Mouse (Mus musculus): ENCODE measurements around the gene Pcgf6. TPM values are rescaled to one million over a fixed set of nuclear protein-coding genes. Genes with fewer than 3 reads are reported as not detected.

Pcgf6 gene
- polyA plus RNA-seq, 1 experiment from 2014 or later = 24.9 TPM

- TF ChIP-seq CTCF (IDR thresholded peaks at IDR 0.05) = no peak
- ChIA-PET POLR2A (no interaction called here), CTCF (interaction anchor here (0.6 kb wide), 1 partner anchor 444 kb away, joined by 3 read pairs; no protein-coding TSS in a partner anchor)
- no peak for ATAC-seq
- no peaks in the 10 kb centered on the region for H3K27me3 ChIP-seq
- in situ Hi-C loops (cut with MboI; ENCODE audit: low pct_unique_long_range_greater_than_20kb) = no loop called here
- no peak for DNase-seq (ENCODE audit: low read depth, low spot score)
These were observed 18.9 kb downstream of the Pcgf6 start for GRCm38 (mm10) chr19:47031770-47032169.

- TF ChIP-seq CTCF (IDR thresholded peaks at IDR 0.05) = no peak
- no peaks in the 10 kb centered on the region for H3K27me3 ChIP-seq
- no peak for ATAC-seq
- no peak for DNase-seq (ENCODE audit: low read depth, low spot score)
- in situ Hi-C loops (cut with MboI; ENCODE audit: low pct_unique_long_range_greater_than_20kb) = no loop called here
- CTCF ChIA-PET = no interaction called here
- POLR2A ChIA-PET = interaction anchor here (1.2 kb wide), 1 partner anchor 10 kb away, joined by 4 read pairs; no protein-coding TSS in a partner anchor
These were observed 20.9 kb downstream of the Pcgf6 start for GRCm38 (mm10) chr19:47029796-47030195.

- DNase-seq (ENCODE audit: low read depth, low spot score) (no peak), ATAC-seq (no peak)
- ChIA-PET POLR2A (no interaction called here), CTCF (interaction anchor here (1.1 kb wide), 1 partner anchor 9 kb away, joined by 3 read pairs; no protein-coding TSS in a partner anchor)
- in situ Hi-C loops (cut with MboI; ENCODE audit: low pct_unique_long_range_greater_than_20kb) = no loop called here
- TF ChIP-seq CTCF (IDR thresholded peaks at IDR 0.05) = peak; percentile 28
- H3K27me3 ChIP-seq = peaks cover 5% of the 10 kb centered on the region
These were observed 24.2 kb downstream of the Pcgf6 start for GRCm38 (mm10) chr19:47026513-47026912.

- in situ Hi-C loops (cut with MboI; ENCODE audit: low pct_unique_long_range_greater_than_20kb) = no loop called here
- H3K27me3 ChIP-seq = peaks cover 6% of the 10 kb centered on the region
- DNase-seq (ENCODE audit: low read depth, low spot score) (no peak), ATAC-seq (no peak)
- TF ChIP-seq CTCF (IDR thresholded peaks at IDR 0.05) = no peak
- CTCF ChIA-PET = interaction anchor here (1.2 kb wide), 1 partner anchor 19 kb away, joined by 3 read pairs; no protein-coding TSS in a partner anchor
- POLR2A ChIA-PET = no interaction called here
These were observed 25.8 kb downstream of the Pcgf6 start for GRCm38 (mm10) chr19:47024954-47025353.

- in situ Hi-C loops (cut with MboI; ENCODE audit: low pct_unique_long_range_greater_than_20kb) = no loop called here
- ChIA-PET CTCF (no interaction called here), POLR2A (interaction anchor here (0.5 kb wide), 1 partner anchor 13 kb away, joined by 5 read pairs; no protein-coding TSS in a partner anchor)
- no peak for TF ChIP-seq CTCF (IDR thresholded peaks at IDR 0.05)
- H3K27me3 ChIP-seq = peaks cover 19% of the 10 kb centered on the region
- no peak for ATAC-seq
- no peak for DNase-seq (ENCODE audit: low read depth, low spot score)
These were observed 27.2 kb downstream of the Pcgf6 start for GRCm38 (mm10) chr19:47023546-47023945.

- TF ChIP-seq CTCF (IDR thresholded peaks at IDR 0.05) = no peak
- in situ Hi-C loops (cut with MboI; ENCODE audit: low pct_unique_long_range_greater_than_20kb) = no loop called here
- ChIA-PET CTCF (no interaction called here), POLR2A (no interaction called here)
- ATAC-seq = no peak
- H3K27me3 ChIP-seq = peaks cover 28% of the 10 kb centered on the region
- no peak for DNase-seq (ENCODE audit: low read depth, low spot score)
These were observed 28.0 kb downstream of the Pcgf6 start for GRCm38 (mm10) chr19:47022709-47023108.

- ChIA-PET POLR2A (no interaction called here), CTCF (no interaction called here)
- ATAC-seq (no peak), DNase-seq (ENCODE audit: low read depth, low spot score) (no peak)
- H3K27me3 ChIP-seq = peaks cover 49% of the 10 kb centered on the region
- in situ Hi-C loops (cut with MboI; ENCODE audit: low pct_unique_long_range_greater_than_20kb) = no loop called here
- TF ChIP-seq CTCF (IDR thresholded peaks at IDR 0.05) = no peak
These were observed 31.4 kb downstream of the Pcgf6 start for GRCm38 (mm10) chr19:47019326-47019725.

GRCm38 (mm10) chr19:47018330-47018729 lies 32.4 kb downstream of the Pcgf6 start:
- POLR2A ChIA-PET = no interaction called here
- no peak for TF ChIP-seq CTCF (IDR thresholded peaks at IDR 0.05)
- DNase-seq (ENCODE audit: low read depth, low spot score) = no peak
- in situ Hi-C loops (cut with MboI; ENCODE audit: low pct_unique_long_range_greater_than_20kb) = no loop called here
- H3K27me3 ChIP-seq = peaks cover 58% of the 10 kb centered on the region
- CTCF ChIA-PET = interaction anchor here (1.3 kb wide), 1 partner anchor 8 kb away, joined by 3 read pairs; no protein-coding TSS in a partner anchor
- ATAC-seq = no peak

GRCm38 (mm10) chr19:47017831-47018230 lies 32.9 kb downstream of the Pcgf6 start:
- ATAC-seq (no peak), DNase-seq (ENCODE audit: low read depth, low spot score) (no peak)
- peaks cover 57% of the 10 kb centered on the region for H3K27me3 ChIP-seq
- TF ChIP-seq CTCF (IDR thresholded peaks at IDR 0.05) = no peak
- POLR2A ChIA-PET = no interaction called here
- in situ Hi-C loops (cut with MboI; ENCODE audit: low pct_unique_long_range_greater_than_20kb) = no loop called here
- CTCF ChIA-PET = interaction anchor here (1.3 to 1.5 kb wide), 2 partner anchors 9 to 11 kb away, joined by 3 read pairs; no protein-coding TSS in a partner anchor

GRCm38 (mm10) chr19:47016487-47016886 lies 34.2 kb downstream of the Pcgf6 start:
- no peak for TF ChIP-seq CTCF (IDR thresholded peaks at IDR 0.05)
- ChIA-PET CTCF (interaction anchor here (0.7 to 1.5 kb wide), 5 partner anchors 10 to 428 kb away, joined by 3 to 4 read pairs (median 3); no protein-coding TSS in a partner anchor), POLR2A (interaction anchor here (0.6 to 1.4 kb wide), 8 partner anchors 8 to 774 kb away, joined by 3 to 10 read pairs (median 4); no protein-coding TSS in a partner anchor)
- DNase-seq (ENCODE audit: low read depth, low spot score) (peak; percentile 17), ATAC-seq (no peak)
- H3K27me3 ChIP-seq = peaks cover 56% of the 10 kb centered on the region
- in situ Hi-C loops (cut with MboI; ENCODE audit: low pct_unique_long_range_greater_than_20kb) = no loop called here

GRCm38 (mm10) chr19:47015965-47016364 lies 34.7 kb downstream of the Pcgf6 start:
- in situ Hi-C loops (cut with MboI; ENCODE audit: low pct_unique_long_range_greater_than_20kb) = no loop called here
- ATAC-seq (no peak), DNase-seq (ENCODE audit: low read depth, low spot score) (no peak)
- TF ChIP-seq CTCF (IDR thresholded peaks at IDR 0.05) = no peak
- CTCF ChIA-PET = interaction anchor here (0.9 to 1.0 kb wide), 2 partner anchors 13 to 275 kb away, joined by 3 to 4 read pairs; no protein-coding TSS in a partner anchor
- POLR2A ChIA-PET = interaction anchor here (0.7 to 1.4 kb wide), 4 partner anchors 10 to 556 kb away, joined by 3 to 10 read pairs (median 6); no protein-coding TSS in a partner anchor
- peaks cover 56% of the 10 kb centered on the region for H3K27me3 ChIP-seq
